Mouse (Mus musculus) CH12.LX (cell line): ENCODE results near the gene Kdm7a. TPM values are rescaled to one million over a fixed set of nuclear protein-coding genes. Genes with fewer than 3 reads are reported as not detected.

ENCODE experiments used
- DNase-seq: peaks from one replicate; pipeline ENCODE4 v3.0.0-alpha.2; 2013; ENCODE audit errors: extremely low read depth
- H3K27ac ChIP-seq: 2 replicates; pipeline ENCODE4 v1.5.1; 2012; ENCODE audit warnings: low read depth, mild to moderate bottlenecking, control low read depth, moderate library complexity; ENCODE audit not compliant: insufficient read depth
- H3K27me3 ChIP-seq: replicated peaks from 2 replicates; pipeline ENCODE3; 2012; ENCODE audit warnings: inconsistent platforms
- H3K36me3 ChIP-seq, 2 experiments: replicated peaks in 1 of 2; 2 replicates each; pipeline versions ENCODE3 to v1.6.1; 2012; ENCODE audit warnings: inconsistent platforms in 1 of 2, low read length in 1 of 2, mild to moderate bottlenecking in 1 of 2, mixed read lengths in 1 of 2, moderate library complexity in 1 of 2; ENCODE audit not compliant: control insufficient read depth in 1 of 2, insufficient read depth in 1 of 2
- H3K4me1 ChIP-seq, 2 experiments: 2 replicates each; pipeline ENCODE4 v1.6.1; 2012; ENCODE audit warnings: inconsistent platforms in 1 of 2, moderate library complexity in 1 of 2; ENCODE audit not compliant: insufficient read depth in 2 of 2, control insufficient read depth in 1 of 2
- H3K4me2 ChIP-seq: 2 replicates; pipeline ENCODE4 v1.6.1; 2012; ENCODE audit warnings: low read depth, mild to moderate bottlenecking, control low read depth; ENCODE audit not compliant: poor library complexity, insufficient read depth, severe bottlenecking
- H3K4me3 ChIP-seq, 3 experiments: fragments of 150-350 bp in 1 of 3; sonication (generic) in 1 of 3; replicated peaks in 1 of 3; 2 replicates each; pipeline versions ENCODE3 to v1.5.1; 2011 to 2012; ENCODE audit warnings: low read depth in 2 of 3, low read length in 2 of 3, mild to moderate bottlenecking in 2 of 3, moderate library complexity in 2 of 3, control low read depth in 1 of 3, improper control_type of control experiment in 1 of 3, inconsistent platforms in 1 of 3, mixed read lengths in 1 of 3; ENCODE audit not compliant: poor library complexity in 1 of 3
- H3K79me2 ChIP-seq: replicated peaks from 2 replicates; pipeline ENCODE4 v1.6.1; 2012; ENCODE audit warnings: mild to moderate bottlenecking, moderate library complexity; ENCODE audit not compliant: control insufficient read depth, poor library complexity, insufficient read depth, severe bottlenecking; ENCODE audit errors: extremely low read depth
- H3K9ac ChIP-seq: 2 replicates; pipeline ENCODE4 v1.6.1; 2012; ENCODE audit warnings: low read depth, mild to moderate bottlenecking, control low read depth, moderate library complexity; ENCODE audit not compliant: insufficient read depth
- H3K9me3 ChIP-seq: replicated peaks from 2 replicates; pipeline ENCODE3; 2012; ENCODE audit warnings: low read length, inconsistent platforms, mixed read lengths
- BHLHE40 ChIP-seq: IDR thresholded peaks from 2 replicates; pipeline ENCODE4 v1.6.1; 2011; ENCODE audit warnings: mild to moderate bottlenecking, low read depth, low read length, improper control_type of control experiment
- ELF1 ChIP-seq: IDR thresholded peaks from 2 replicates; pipeline ENCODE4 v1.6.1; 2014; ENCODE audit warnings: low read depth, mild to moderate bottlenecking, inconsistent platforms, low read length, improper control_type of control experiment
- EP300 ChIP-seq: IDR thresholded peaks from 2 replicates; pipeline ENCODE4 v1.6.1; 2011; ENCODE audit warnings: low read length, improper control_type of control experiment
- ETS1 ChIP-seq: conservative IDR thresholded peaks from 2 replicates; pipeline ENCODE4 v1.6.1; 2012; ENCODE audit warnings: low read depth, mild to moderate bottlenecking, inconsistent platforms, low read length, improper control_type of control experiment, moderate library complexity
- GABPA ChIP-seq: IDR thresholded peaks from 2 replicates; pipeline ENCODE4 v1.6.1; 2012; ENCODE audit warnings: low read depth, low read length, improper control_type of control experiment, inconsistent platforms; ENCODE audit not compliant: insufficient replicate concordance
- HCFC1 ChIP-seq: IDR thresholded peaks from 2 replicates; pipeline ENCODE4 v1.6.1; 2012; ENCODE audit warnings: low read depth, mild to moderate bottlenecking, inconsistent platforms, low read length, improper control_type of control experiment
- MAX ChIP-seq: IDR thresholded peaks from 2 replicates; pipeline ENCODE4 v1.6.1; 2011; ENCODE audit warnings: low read length, improper control_type of control experiment
- MAZ ChIP-seq: IDR thresholded peaks from 2 replicates; pipeline ENCODE4 v1.6.1; 2012; ENCODE audit warnings: low read depth, mild to moderate bottlenecking, inconsistent platforms, low read length, improper control_type of control experiment, moderate library complexity
- NELFE ChIP-seq: IDR thresholded peaks from 2 replicates; pipeline ENCODE4 v1.6.1; 2011; ENCODE audit warnings: low read depth, low read length, improper control_type of control experiment
- NRF1 ChIP-seq: IDR thresholded peaks from 2 replicates; pipeline ENCODE4 v1.6.1; 2014; ENCODE audit warnings: low read depth, mild to moderate bottlenecking, inconsistent platforms, low read length, improper control_type of control experiment, moderate library complexity
- PAX5 ChIP-seq: IDR thresholded peaks from 2 replicates; pipeline ENCODE4 v1.6.1; 2012; ENCODE audit warnings: low read length, inconsistent platforms, mixed read lengths
- POLR2A ChIP-seq: IDR thresholded peaks from 2 replicates; pipeline ENCODE4 v1.6.1; 2011; ENCODE audit warnings: low read depth, mild to moderate bottlenecking, improper control_type of control experiment, low read length
- SIN3A ChIP-seq: IDR thresholded peaks from 2 replicates; pipeline ENCODE4 v1.6.1; 2012; ENCODE audit warnings: low read length, improper control_type of control experiment, inconsistent platforms
- SMC3 ChIP-seq: IDR thresholded peaks from 2 replicates; pipeline ENCODE4 v1.6.1; 2011; ENCODE audit warnings: low read depth, low read length, improper control_type of control experiment
- TCF12 ChIP-seq: IDR thresholded peaks from 2 replicates; pipeline ENCODE4 v1.6.1; 2014; ENCODE audit warnings: low read depth, mild to moderate bottlenecking, inconsistent platforms, low read length, improper control_type of control experiment
- USF1 ChIP-seq: IDR thresholded peaks from 2 replicates; pipeline ENCODE4 v1.6.1; 2014; ENCODE audit warnings: low read depth, mild to moderate bottlenecking, inconsistent platforms, low read length, improper control_type of control experiment
- USF2 ChIP-seq: conservative IDR thresholded peaks from 2 replicates; pipeline ENCODE4 v1.6.1; 2011; ENCODE audit warnings: low read depth, low read length, improper control_type of control experiment
- ZC3H11A ChIP-seq: IDR thresholded peaks from 2 replicates; pipeline ENCODE4 v1.6.1; 2012; ENCODE audit warnings: low read depth, mild to moderate bottlenecking, inconsistent platforms, low read length, improper control_type of control experiment
- ZKSCAN1 ChIP-seq: IDR thresholded peaks from 2 replicates; pipeline ENCODE4 v1.6.1; 2012; ENCODE audit warnings: low read depth, inconsistent platforms, low read length, improper control_type of control experiment, borderline replicate concordance
- ZMIZ1 ChIP-seq: IDR thresholded peaks from 2 replicates; pipeline ENCODE4 v1.6.1; 2012; ENCODE audit warnings: low read depth, mild to moderate bottlenecking, inconsistent platforms, low read length, improper control_type of control experiment
- ZNF384 ChIP-seq: IDR thresholded peaks from 2 replicates; pipeline ENCODE4 v1.6.1; 2012; ENCODE audit warnings: low read depth, low read length, improper control_type of control experiment, inconsistent platforms
- dilution Hi-C: fragments of 300-500 bp; cut with MboI; formaldehyde crosslinking; loops from 2 replicates; pipeline ENCODE4 v1.14.3; 2020; ENCODE audit warnings: low sequenced_read_pairs; ENCODE audit not compliant: extremely low pct_unique_long_range_greater_than_20kb, extremely low pct_ligation_motif_present
- in situ Hi-C: fragments of 300-500 bp; cut with MboI; formaldehyde crosslinking; loops from 3 replicates; pipeline ENCODE4 v1.14.3; 2019; ENCODE audit warnings: low sequenced_read_pairs, low pct_ligation_motif_present, low pct_unique_long_range_greater_than_20kb, mixed read lengths
- polyA plus RNA-seq: library from polyadenylated mRNA; unstranded; fragments of >175 nt; gene quantifications from 2 replicates; pipeline ENCODE4 v1.2.1, GENCODE M21; 2012; ENCODE audit warnings: low read depth; ENCODE audit not compliant: insufficient read length
- total RNA-seq, 2 experiments: library from RNA; depleted of rRNA; stranded (reverse); fragments of 300-350 nt in 1 of 2; fragments of >200 nt in 1 of 2; gene quantifications; 2 replicates each; pipeline ENCODE4 v1.2.3; 2012 to 2014

The Kdm7a gene
- total RNA-seq (2012; rRNA removed) (1.0 and 1.7 TPM in 2 replicates), total RNA-seq (2014; rRNA removed) (2.1 TPM in 2 replicates), polyA plus RNA-seq (1.6 TPM in 2 replicates)

DNA sequence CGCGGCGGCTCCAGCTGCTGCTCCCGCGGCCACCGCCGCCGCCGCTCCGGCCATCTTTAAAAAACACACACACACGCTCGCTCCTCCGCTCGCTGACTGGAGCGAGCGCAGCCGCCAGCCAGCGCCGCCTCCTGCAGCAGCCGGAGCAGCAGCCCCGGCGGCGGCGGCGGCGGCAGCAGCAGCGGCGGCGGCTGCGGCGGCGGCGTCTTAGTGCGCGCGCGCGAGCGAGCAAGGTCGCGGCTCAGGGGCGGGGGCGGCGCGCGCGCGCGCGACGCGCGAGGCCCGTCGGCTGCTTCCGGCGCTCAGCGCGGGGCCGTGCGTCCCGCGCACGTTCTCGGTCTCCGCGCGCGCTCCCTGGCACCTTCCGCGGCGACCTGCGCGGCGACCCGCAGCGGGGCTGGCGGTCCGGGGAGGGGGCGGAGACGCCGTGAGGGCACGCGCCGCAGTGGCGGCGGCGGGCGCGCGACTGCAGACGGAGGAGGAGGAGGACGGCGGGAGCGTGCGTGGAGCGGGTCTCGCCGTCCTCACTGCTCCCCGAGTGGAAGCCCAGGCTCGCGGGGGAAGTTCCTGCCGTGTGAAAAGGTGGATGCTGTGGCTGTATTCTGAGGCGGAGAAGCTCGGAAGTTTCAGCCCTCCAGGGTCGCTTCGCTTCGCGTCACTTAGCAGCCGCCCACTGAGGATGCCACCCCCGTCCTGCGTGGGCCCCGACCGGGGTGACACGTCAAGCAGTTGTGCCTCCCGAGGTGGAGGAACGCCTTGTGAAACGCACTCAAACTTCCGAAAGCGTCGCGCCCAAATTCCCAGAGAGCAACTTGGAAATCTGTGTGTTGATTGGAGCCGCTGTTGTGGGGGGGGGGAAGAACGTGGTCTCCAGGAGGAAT is at the start of gene Kdm7a:
TSS of gene Kdm7a (minus strand) at position 209 of the 881 bp plus-strand sequence.
- Histone ChIP-seq H3K27me3 (no peaks in the 10 kb centered on the region), H3K9me3 (no peaks in the 10 kb centered on the region), H3K4me2 (peak within 1 kb of the TSS; percentile 91), H3K79me2 (no peaks in the 10 kb centered on the region; the same call in 1 of the 2 replicates), H3K27ac (peak within 1 kb of the TSS; percentile 78), H3K4me1 (0 out of 4 replicates have a peak, but pooled peaks cover 0 to 9% of the 10 kb centered on the region in 2 experiments), H3K9ac (peak within 1 kb of the TSS; percentile 88), H3K4me3 (peak within 1 kb of the TSS; percentile 78 to 98 (median 87)), H3K36me3 (no peaks in the 10 kb centered on the region)
- dilution Hi-C loops: no loop called here
- in situ Hi-C loops: no loop called here
- peak; percentile 70 for DNase-seq
- TF ChIP-seq USF1 (no peak), EP300 (no peak), POLR2A (peak; percentile 61; the same call in 1 of the 2 replicates), ETS1 (no peak), ZMIZ1 (no peak), HCFC1 (no peak), BHLHE40 (peak; percentile 50), NRF1 (peak; percentile 79), ZNF384 (no peak), PAX5 (no peak), USF2 (no peak), MAZ (no peak), TCF12 (0 out of 2 replicates have a peak, but pooled peaks have one; percentile 37), ZKSCAN1 (no peak), GABPA (no peak), ZC3H11A (no peak), SIN3A (no peak), ELF1 (peak; percentile 62), NELFE (peak; percentile 20; the same call in 1 of the 2 replicates), SMC3 (no peak), MAX (no peak)
